In the genomic region with DNA sequence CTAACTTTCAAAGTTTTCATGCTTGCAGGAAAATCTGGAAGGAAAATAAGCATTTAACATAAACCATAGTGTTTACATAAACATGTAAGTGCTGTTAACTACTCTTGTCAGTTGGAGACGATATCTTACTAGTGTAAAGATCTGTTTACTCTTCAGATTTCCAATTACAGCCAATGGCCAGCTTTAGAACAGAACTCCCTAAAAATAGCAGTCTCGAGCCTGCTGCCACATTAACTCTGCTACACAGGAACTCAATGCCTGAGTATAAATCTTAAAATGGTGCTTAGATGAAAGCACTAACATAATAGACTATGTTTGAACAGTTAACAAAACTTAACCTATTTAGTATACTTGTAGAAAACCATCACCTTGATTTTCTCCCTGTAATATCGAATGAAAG, we compare ENCODE assay signal across 15 mouse cellular contexts.
"Had no signal": no experiment of that assay in that cellular context is flagged by ENCODE, and none has a peak within 500 bp of the region (broad histone marks: within the 10 kb centered on the region; RNA-seq: fewer than 3 reads in every experiment).

No protein-coding gene starts in this region.

- DNase-seq: kidney, adult 9 months; kidney, postnatal 10 days; left cerebral cortex, postnatal 4 days; lung, adult 2 months; lung, postnatal 36 days; midbrain, embryonic 14.5 days; right cerebral cortex, adult 18-20 months; right cerebral cortex, postnatal 25 days; thymus, adult 18-20 months; thymus, postnatal 14 days had no signal

- H3K27me3 ChIP-seq: limb, embryonic 13.5 days; neural tube, embryonic 15.5 days had no signal

- H3K9me3 ChIP-seq: limb, embryonic 13.5 days; midbrain, embryonic 10.5 days; neural tube, embryonic 15.5 days had no signal

- H3K36me3 ChIP-seq: limb, embryonic 13.5 days; midbrain, embryonic 10.5 days; neural tube, embryonic 15.5 days had no signal

- H3K27ac ChIP-seq: limb, embryonic 13.5 days; liver, embryonic 14.5 days; midbrain, embryonic 10.5 days; neural tube, embryonic 15.5 days had no signal

- H3K9ac ChIP-seq: limb, embryonic 13.5 days; liver, embryonic 14.5 days; neural tube, embryonic 15.5 days had no signal

- H3K4me2 ChIP-seq: limb, embryonic 13.5 days; neural tube, embryonic 15.5 days had no signal

- H3K4me3 ChIP-seq: limb, embryonic 13.5 days; midbrain, embryonic 10.5 days; myocyte; neural tube, embryonic 15.5 days had no signal

- H3K4me1 ChIP-seq: limb, embryonic 13.5 days; midbrain, embryonic 10.5 days; neural tube, embryonic 15.5 days had no signal
